In genomic region chr5:37244666-37245242, GRCm38 (mm10) we compare ENCODE assay signal across 9 mouse cellular contexts. TPM values are rescaled to one million over a fixed set of nuclear protein-coding genes. Genes with fewer than 3 reads are reported as not detected.
DNase-seq lines count a peak whose midpoint lies in the region; ATAC-seq lines count a peak whose summit lies in the region.
"Had no signal": no experiment of that assay in that cellular context is flagged by ENCODE, and none has a peak within 500 bp of the region (broad histone marks: within the 10 kb centered on the region; RNA-seq: fewer than 3 reads in every experiment).

No protein-coding gene starts in this region.

- no peak overlapping the region for H3K9ac ChIP-seq in heart, embryonic 16.5 days (ENCODE audit: low read length)
- H3K9ac ChIP-seq in forebrain, embryonic 14.5 days (ENCODE audit: low read length) = peak overlapping the region; percentile 93
- H3K9ac ChIP-seq in midbrain, embryonic 12.5 days (replicated peaks) = peak overlapping the region; percentile 88

- WGBS in heart, embryonic 16.5 days = 20% methylated on average over 9 of the region's 9 CpGs
- WGBS in forebrain, embryonic 14.5 days = 39% methylated on average over 9 of the region's 9 CpGs
- WGBS in midbrain, embryonic 12.5 days = 40% methylated on average over 9 of the region's 9 CpGs

- H3K4me3 ChIP-seq in heart, embryonic 16.5 days (ENCODE audit: low read length) = no peak overlapping the region
- peak overlapping the region; percentile 80 for H3K4me3 ChIP-seq in forebrain, embryonic 14.5 days (ENCODE audit: low read depth, low read length)
- H3K4me3 ChIP-seq in midbrain, embryonic 12.5 days = peak overlapping the region; percentile 82

- ATAC-seq in heart, embryonic 16.5 days (replicated peaks; ENCODE audit: extremely low read depth, insufficient read depth, low FRiP score) = no peak
- ATAC-seq in forebrain, embryonic 14.5 days = no peak
- no peak for ATAC-seq in midbrain, embryonic 12.5 days (ENCODE audit: low FRiP score, low read depth)

- no peak overlapping the region for H3K4me2 ChIP-seq in heart, embryonic 16.5 days (ENCODE audit: low read depth, low read length)
- H3K4me2 ChIP-seq in forebrain, embryonic 14.5 days (ENCODE audit: low read length) = peak overlapping the region; percentile 80
- H3K4me2 ChIP-seq in midbrain, embryonic 12.5 days (replicated peaks) = peak overlapping the region; percentile 79

- H3K4me1 ChIP-seq in heart, embryonic 16.5 days (ENCODE audit: control insufficient read depth, insufficient read depth, low read length) = peaks cover 12% of the 10 kb centered on the region
- H3K4me1 ChIP-seq in forebrain, embryonic 14.5 days (ENCODE audit: control insufficient read depth, insufficient read depth, low read length) = peaks cover 43% of the 10 kb centered on the region
- H3K4me1 ChIP-seq in midbrain, embryonic 12.5 days = peaks cover 64% of the 10 kb centered on the region

- intact Hi-C loops in heart, postnatal 25 days (cut with DNase I) = loop anchor here (5.0 kb wide), 1 partner anchor 43 kb away; no protein-coding TSS in a partner anchor

- 0 out of 2 replicates have a peak overlapping the region, but pooled peaks have one; percentile 7 for H3K27ac ChIP-seq in heart, embryonic 16.5 days (ENCODE audit: low read length)
- H3K27ac ChIP-seq in forebrain, embryonic 14.5 days (ENCODE audit: low read depth, low read length) = peak overlapping the region; percentile 98
- H3K27ac ChIP-seq in midbrain, embryonic 12.5 days (replicated peaks) = peak overlapping the region; percentile 96
- H3K27ac ChIP-seq: heart, adult 2 months had no signal

- H3K36me3 ChIP-seq in heart, embryonic 16.5 days (ENCODE audit: control insufficient read depth, insufficient read depth) = no peaks in the 10 kb centered on the region
- H3K36me3 ChIP-seq in forebrain, embryonic 14.5 days (ENCODE audit: control insufficient read depth, insufficient read depth, low read length) = no peaks in the 10 kb centered on the region
- no peaks in the 10 kb centered on the region for H3K36me3 ChIP-seq in midbrain, embryonic 12.5 days

- no peaks in the 10 kb centered on the region for H3K9me3 ChIP-seq in heart, embryonic 16.5 days (replicated peaks; ENCODE audit: control insufficient read depth, low read length)
- H3K9me3 ChIP-seq in forebrain, embryonic 14.5 days (replicated peaks; ENCODE audit: control insufficient read depth, low read length) = no peaks in the 10 kb centered on the region
- no peaks in the 10 kb centered on the region for H3K9me3 ChIP-seq in midbrain, embryonic 12.5 days

- H3K27me3 ChIP-seq in heart, embryonic 16.5 days (ENCODE audit: control insufficient read depth, insufficient read depth, low read length) = peaks cover 85% of the 10 kb centered on the region
- peaks cover 29% of the 10 kb centered on the region for H3K27me3 ChIP-seq in forebrain, embryonic 14.5 days (replicated peaks; ENCODE audit: control insufficient read depth, insufficient read depth, low read length)
- peaks cover 54% of the 10 kb centered on the region for H3K27me3 ChIP-seq in midbrain, embryonic 12.5 days

- no peak for DNase-seq in heart, postnatal 25 days (ENCODE audit: low spot score)
- DNase-seq in cerebellum, adult 9-10 months = peak; percentile 69
- no peak for DNase-seq in forebrain, embryonic 14.5 days (ENCODE audit: low spot score)
- no peak for DNase-seq in adrenal gland, postnatal 25 days
- no peak for DNase-seq in frontal cortex, postnatal 25 days (ENCODE audit: low spot score in 2 of 2)
- DNase-seq in urinary bladder, postnatal 14 days (ENCODE audit: low spot score) = no peak

RNA-seq across cellular contexts. Expression of gene Crmp1, which starts 3.0 kb away (rescaled TPM):
- 6.7 and 8.5 TPM in 2 replicates for polyA plus RNA-seq in heart, embryonic 16.5 days (2015; fragmentation: Nextera tagmentation; extraction: Ambion mirVana)
- 1 to 10 TPM; 1.2 to 1.3 TPM for total RNA-seq in heart, postnatal 25 days (2021)
- polyA plus RNA-seq in forebrain, embryonic 14.5 days (2014; fragmentation: Nextera tagmentation; extraction: Ambion mirVana) = 654 and 880 TPM in 2 replicates
- polyA plus RNA-seq in midbrain, embryonic 12.5 days (2016; fragmentation: Nextera tagmentation; extraction: Ambion mirVana) = 404 and 454 TPM in 2 replicates
- 5.0 and 9.5 TPM in 2 replicates for total RNA-seq in adrenal gland, postnatal 25 days (2021)

Comparison
In these comparisons a context has a peak if more than half of its experiments do, and no peak if none do; other contexts are left out.
1. H3K27ac ChIP-seq: peak in every context shown above with its lines; median percentile 98 in forebrain, embryonic 14.5 days; 96 in midbrain, embryonic 12.5 days; 7 in heart, embryonic 16.5 days.
2. RNA of gene Crmp1, which starts 3.0 kb away (polyA plus RNA-seq): 654 to 880 TPM in forebrain, embryonic 14.5 days and 404 to 454 TPM in midbrain, embryonic 12.5 days; 6.7 to 8.5 TPM in heart, embryonic 16.5 days; every median in the first group is over 10 times any median in the second.